Mouse (Mus musculus): ENCODE measurements around the gene Noxo1. TPM values are rescaled to one million over a fixed set of nuclear protein-coding genes. Genes with fewer than 3 reads are reported as not detected.
A peak's percentile ranks its signal among the peaks of the same experiment; 100 is the strongest.

Gene Noxo1
- polyA plus RNA-seq, 1 experiment from 2014 or later = 0.79 TPM

GRCm38 (mm10) chr17:24725637-24726390 is 29.8 kb downstream of the Noxo1 start:
- H3K4me3 ChIP-seq = no peak overlapping the region
- WGBS = 60% methylated on average over 3 of the region's 3 CpGs
- H3K4me1 ChIP-seq = peaks cover 25% of the 10 kb centered on the region
- no peak overlapping the region for H3K27ac ChIP-seq
- H3K36me3 ChIP-seq = peaks cover 15% of the 10 kb centered on the region
- no peaks in the 10 kb centered on the region; the same call in 1 of the 2 replicates for H3K27me3 ChIP-seq (ENCODE audit: insufficient read depth, poor library complexity, severe bottlenecking)
- DNase-seq (ENCODE audit: low spot score) = no peak
- no peaks in the 10 kb centered on the region for H3K9me3 ChIP-seq

GRCm38 (mm10) chr17:24727618-24728017 is 31.6 kb downstream of the Noxo1 start, which contains the start of gene Rpl3l:
Gene Rpl3l (plus strand): TSS chr17:24727820.
- no peak within 1 kb of the TSS for H3K27ac ChIP-seq
- no peak for DNase-seq (ENCODE audit: low spot score)
- H3K36me3 ChIP-seq = peaks cover under 1% of the 10 kb centered on the region; the same call in 1 of the 2 replicates
- no peaks in the 10 kb centered on the region; the same call in 1 of the 2 replicates for H3K27me3 ChIP-seq (ENCODE audit: insufficient read depth, poor library complexity, severe bottlenecking)
- H3K4me3 ChIP-seq = no peak within 1 kb of the TSS
- WGBS = 73% methylated on average over 2 of the region's 2 CpGs
- H3K9me3 ChIP-seq = no peaks in the 10 kb centered on the region
- H3K4me1 ChIP-seq = peaks cover 19% of the 10 kb centered on the region

GRCm38 (mm10) chr17:24728184-24728583 is 32.1 kb downstream of the Noxo1 start:
- H3K4me1 ChIP-seq = peaks cover 18% of the 10 kb centered on the region
- WGBS = 76% methylated on average over 17 of the region's 17 CpGs
- no peak overlapping the region for H3K27ac ChIP-seq
- H3K36me3 ChIP-seq = no peaks in the 10 kb centered on the region
- H3K4me3 ChIP-seq = no peak overlapping the region
- no peak for DNase-seq (ENCODE audit: low spot score)
- no peaks in the 10 kb centered on the region; the same call in 1 of the 2 replicates for H3K27me3 ChIP-seq (ENCODE audit: insufficient read depth, poor library complexity, severe bottlenecking)
- no peaks in the 10 kb centered on the region for H3K9me3 ChIP-seq

- Histone ChIP-seq H3K27me3 (ENCODE audit: insufficient read depth, poor library complexity, severe bottlenecking) (no peaks in the 10 kb centered on the region; the same call in 1 of the 2 replicates), H3K27ac (no peak overlapping the region), H3K9me3 (no peaks in the 10 kb centered on the region), H3K4me3 (no peak overlapping the region), H3K4me1 (peaks cover 18% of the 10 kb centered on the region), H3K36me3 (no peaks in the 10 kb centered on the region)
- WGBS = 79% methylated on average over 6 of the region's 6 CpGs
- no peak for DNase-seq (ENCODE audit: low spot score)
Measured at GRCm38 (mm10) chr17:24729067-24729466, 33.0 kb downstream of the Noxo1 start.

- Histone ChIP-seq H3K4me1 (peaks cover 24% of the 10 kb centered on the region), H3K4me3 (no peak overlapping the region), H3K27me3 (ENCODE audit: insufficient read depth, poor library complexity, severe bottlenecking) (no peaks in the 10 kb centered on the region; the same call in 1 of the 2 replicates), H3K27ac (no peak overlapping the region), H3K36me3 (no peaks in the 10 kb centered on the region), H3K9me3 (no peaks in the 10 kb centered on the region)
- 79% methylated on average over 14 of the region's 14 CpGs for WGBS
- no peak for DNase-seq (ENCODE audit: low spot score)
Measured at GRCm38 (mm10) chr17:24730787-24731186, 34.8 kb downstream of the Noxo1 start.

GRCm38 (mm10) chr17:24732233-24732935 is 36.4 kb downstream of the Noxo1 start:
- 68% methylated on average over 12 of the region's 12 CpGs for WGBS
- Histone ChIP-seq H3K4me1 (peaks cover 37% of the 10 kb centered on the region), H3K27ac (peak overlapping the region; percentile 80), H3K27me3 (ENCODE audit: insufficient read depth, poor library complexity, severe bottlenecking) (no peaks in the 10 kb centered on the region; the same call in 1 of the 2 replicates), H3K9me3 (no peaks in the 10 kb centered on the region), H3K4me3 (no peak overlapping the region), H3K36me3 (no peaks in the 10 kb centered on the region)
- DNase-seq (ENCODE audit: low spot score) = no peak

GRCm38 (mm10) chr17:24733434-24734050 is 37.5 kb downstream of the Noxo1 start:
- no peaks in the 10 kb centered on the region for H3K27me3 ChIP-seq (ENCODE audit: insufficient read depth, poor library complexity, severe bottlenecking)
- no peak overlapping the region for H3K4me3 ChIP-seq
- H3K4me1 ChIP-seq = peaks cover 41% of the 10 kb centered on the region
- no peaks in the 10 kb centered on the region for H3K9me3 ChIP-seq
- H3K27ac ChIP-seq = no peak overlapping the region
- no peak for DNase-seq (ENCODE audit: low spot score)
- 87% methylated on average over 21 of the region's 21 CpGs for WGBS
- H3K36me3 ChIP-seq = no peaks in the 10 kb centered on the region

- Histone ChIP-seq H3K27ac (no peak overlapping the region), H3K4me1 (peaks cover 41% of the 10 kb centered on the region), H3K9me3 (no peaks in the 10 kb centered on the region), H3K27me3 (ENCODE audit: insufficient read depth, poor library complexity, severe bottlenecking) (no peaks in the 10 kb centered on the region), H3K4me3 (no peak overlapping the region), H3K36me3 (no peaks in the 10 kb centered on the region)
- 72% methylated on average over 1 of the region's 1 CpGs for WGBS
- no peak for DNase-seq (ENCODE audit: low spot score)
Measured at GRCm38 (mm10) chr17:24734513-24734912, 38.5 kb downstream of the Noxo1 start.

GRCm38 (mm10) chr17:24735446-24735845 is 39.4 kb downstream of the Noxo1 start:
- Histone ChIP-seq H3K4me1 (peaks cover 41% of the 10 kb centered on the region), H3K4me3 (peak overlapping the region; percentile 82; the same call in 1 of the 2 replicates), H3K27ac (peak overlapping the region; percentile 88), H3K36me3 (0 out of 2 replicates have a peak, but pooled peaks cover 5% of the 10 kb centered on the region), H3K27me3 (ENCODE audit: insufficient read depth, poor library complexity, severe bottlenecking) (no peaks in the 10 kb centered on the region), H3K9me3 (no peaks in the 10 kb centered on the region)
- 83% methylated on average over 7 of the region's 7 CpGs for WGBS
- no peak for DNase-seq (ENCODE audit: low spot score)

- Histone ChIP-seq H3K27me3 (ENCODE audit: insufficient read depth, poor library complexity, severe bottlenecking) (no peaks in the 10 kb centered on the region), H3K27ac (peak within 1 kb of the TSS; percentile 88), H3K4me1 (peaks cover 41% of the 10 kb centered on the region), H3K36me3 (0 out of 2 replicates have a peak, but pooled peaks cover 5% of the 10 kb centered on the region), H3K4me3 (peak within 1 kb of the TSS; percentile 82), H3K9me3 (no peaks in the 10 kb centered on the region)
- peak; percentile 99 for DNase-seq (ENCODE audit: low spot score)
- WGBS = 2% methylated on average over 29 of the region's 29 CpGs
Measured at GRCm38 (mm10) chr17:24736330-24737051, 40.5 kb downstream of the Noxo1 start, which contains the start of gene Msrb1. Gene Msrb1 (plus strand): TSS chr17:24736642.

GRCm38 (mm10) chr17:24737135-24737810 is 41.2 kb downstream of the Noxo1 start:
- Histone ChIP-seq H3K36me3 (peaks cover 11% of the 10 kb centered on the region; the same call in 1 of the 2 replicates), H3K9me3 (no peaks in the 10 kb centered on the region), H3K27me3 (ENCODE audit: insufficient read depth, poor library complexity, severe bottlenecking) (no peaks in the 10 kb centered on the region), H3K4me3 (peak overlapping the region; percentile 82), H3K4me1 (peaks cover 36% of the 10 kb centered on the region), H3K27ac (peak overlapping the region; percentile 88)
- DNase-seq (ENCODE audit: low spot score) = no peak
- 25% methylated on average over 8 of the region's 8 CpGs for WGBS

GRCm38 (mm10) chr17:24738238-24738637 is 42.2 kb downstream of the Noxo1 start:
- Histone ChIP-seq H3K27me3 (ENCODE audit: insufficient read depth, poor library complexity, severe bottlenecking) (no peaks in the 10 kb centered on the region), H3K4me1 (peaks cover 29% of the 10 kb centered on the region), H3K27ac (no peak overlapping the region), H3K4me3 (no peak overlapping the region), H3K9me3 (no peaks in the 10 kb centered on the region), H3K36me3 (peaks cover 11% of the 10 kb centered on the region; the same call in 1 of the 2 replicates)
- WGBS = 77% methylated on average over 4 of the region's 4 CpGs
- no peak for DNase-seq (ENCODE audit: low spot score)

All from heart, embryonic 10.5 days (tissue).